ENCODE assay signal across 8 mouse cellular contexts in the genomic region with DNA sequence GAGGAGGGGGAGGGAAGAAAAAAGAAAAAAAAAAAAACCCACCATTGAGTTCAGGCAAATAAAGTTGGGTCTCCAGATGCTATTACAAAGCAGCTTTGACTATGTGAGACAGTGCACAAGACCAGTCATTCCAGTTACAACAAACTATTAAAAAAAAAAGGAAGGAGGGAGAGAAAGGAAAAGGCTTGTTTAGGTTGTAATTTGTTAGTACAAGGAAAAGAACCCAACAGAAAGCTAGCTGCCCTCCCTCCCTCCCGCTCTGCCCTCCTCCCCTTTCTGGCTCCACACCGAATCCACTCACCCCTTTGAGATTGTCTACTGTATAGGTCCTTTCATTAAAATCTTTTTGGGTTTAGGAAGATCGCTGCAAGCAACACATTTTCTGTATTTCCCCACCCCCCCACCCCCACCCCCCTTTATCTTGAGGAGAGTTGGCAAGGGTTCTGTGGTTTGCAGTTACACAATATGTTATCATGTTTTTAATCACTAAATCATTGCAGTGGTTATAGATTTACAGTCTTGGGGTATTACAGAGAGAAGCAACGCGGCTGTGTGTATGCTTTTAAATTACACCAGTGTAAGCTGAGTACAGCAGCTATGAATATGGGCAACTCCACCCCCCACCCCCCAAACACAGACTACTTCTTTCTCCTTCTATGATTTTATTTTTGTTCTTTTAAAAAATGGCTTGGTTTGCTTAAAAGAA.
DNase-seq lines count a peak whose midpoint lies in the region; ATAC-seq lines count a peak whose summit lies in the region.

No protein-coding gene starts in this region.

- no peaks in the 10 kb centered on the region for H3K27me3 ChIP-seq in heart, embryonic 10.5 days (ENCODE audit: insufficient read depth, poor library complexity, severe bottlenecking)
- peaks cover 3% of the 10 kb centered on the region; the same call in 1 of the 2 replicates for H3K27me3 ChIP-seq in hindbrain, embryonic 15.5 days
- H3K27me3 ChIP-seq in midbrain, embryonic 14.5 days (ENCODE audit: control insufficient read depth, insufficient read depth, low read length), result no peaks in the 10 kb centered on the region

- no peak for ATAC-seq in hindbrain, embryonic 15.5 days (ENCODE audit: low FRiP score, low read depth)
- ATAC-seq in midbrain, embryonic 14.5 days (ENCODE audit: low FRiP score, low TSS enrichment), result no peak
- no peak for ATAC-seq in inflammation-experienced regulatory T-cells, adult 6 months

- 32% methylated on average over 5 of the region's 5 CpGs for WGBS in heart, embryonic 10.5 days
- 25% methylated on average over 5 of the region's 5 CpGs for WGBS in hindbrain, embryonic 15.5 days
- WGBS in midbrain, embryonic 14.5 days, result 18% methylated on average over 5 of the region's 5 CpGs

- H3K4me1 ChIP-seq in heart, embryonic 10.5 days, result peaks cover 55% of the 10 kb centered on the region
- peaks cover 36% of the 10 kb centered on the region for H3K4me1 ChIP-seq in hindbrain, embryonic 15.5 days (replicated peaks)
- H3K4me1 ChIP-seq in midbrain, embryonic 14.5 days (ENCODE audit: control insufficient read depth, insufficient read depth, low read length), result peaks cover 46% of the 10 kb centered on the region

- H3K4me3 ChIP-seq in heart, embryonic 10.5 days, result no peak overlapping the region
- H3K4me3 ChIP-seq in hindbrain, embryonic 15.5 days, result peak overlapping the region; percentile 82; the same call in 1 of the 2 replicates
- H3K4me3 ChIP-seq in midbrain, embryonic 14.5 days (replicated peaks; ENCODE audit: low read depth, low read length), result peak overlapping the region; percentile 92

- no peaks in the 10 kb centered on the region for H3K9me3 ChIP-seq in heart, embryonic 10.5 days
- H3K9me3 ChIP-seq in hindbrain, embryonic 15.5 days, result no peaks in the 10 kb centered on the region
- no peaks in the 10 kb centered on the region for H3K9me3 ChIP-seq in midbrain, embryonic 14.5 days (ENCODE audit: control insufficient read depth, low read length)

- intact Hi-C loops in gastrocnemius, postnatal 36 days (cut with DNase I), result no loop called here

- DNase-seq in heart, embryonic 10.5 days (ENCODE audit: low spot score), result no peak
- no peak for DNase-seq in heart, postnatal 4 days
- DNase-seq in embryo, embryonic 11 days, result peak; percentile 19
- DNase-seq in midbrain, embryonic 14.5 days, result peak; percentile 46
- DNase-seq in ovary, postnatal 14 days (ENCODE audit: low spot score), result no peak
- DNase-seq in gastrocnemius, postnatal 36 days, result no peak

- peak overlapping the region; percentile 16; the same call in 1 of the 2 replicates for H3K9ac ChIP-seq in hindbrain, embryonic 15.5 days
- peak overlapping the region; percentile 100 for H3K9ac ChIP-seq in midbrain, embryonic 14.5 days (replicated peaks; ENCODE audit: low read length)

- peak overlapping the region; percentile 96 for H3K4me2 ChIP-seq in hindbrain, embryonic 15.5 days
- peak overlapping the region; percentile 97 for H3K4me2 ChIP-seq in midbrain, embryonic 14.5 days (ENCODE audit: low read length)

- no peaks in the 10 kb centered on the region for H3K36me3 ChIP-seq in heart, embryonic 10.5 days
- H3K36me3 ChIP-seq in hindbrain, embryonic 15.5 days, result no peaks in the 10 kb centered on the region
- H3K36me3 ChIP-seq in midbrain, embryonic 14.5 days (ENCODE audit: control insufficient read depth, insufficient read depth, low read length), result no peaks in the 10 kb centered on the region

- H3K27ac ChIP-seq in heart, embryonic 10.5 days, result peak overlapping the region; percentile 59
- H3K27ac ChIP-seq in hindbrain, embryonic 15.5 days (replicated peaks), result peak overlapping the region; percentile 95
- peak overlapping the region; percentile 100 for H3K27ac ChIP-seq in midbrain, embryonic 14.5 days (replicated peaks; ENCODE audit: low read depth, low read length)

Comparison
In these comparisons a context has a peak if more than half of its experiments do, and no peak if none do; other contexts are left out.
1. DNase-seq: peak in embryo, embryonic 11 days (single experiment) and midbrain, embryonic 14.5 days (single experiment); none in heart, embryonic 10.5 days (single experiment), heart, postnatal 4 days (single experiment), ovary, postnatal 14 days (single experiment) and gastrocnemius, postnatal 36 days (0 of 2).
2. Peak in every context shown above with its lines, with median percentiles within 50 percentile points of each other: H3K27ac ChIP-seq.